Mouse (Mus musculus) midbrain, embryonic 11.5 days (tissue): ENCODE results near the gene Gm21258. TPM values are rescaled to one million over a fixed set of nuclear protein-coding genes. Genes with fewer than 3 reads are reported as not detected.
"Not testable (repeated sequence)": the region's sequence is repeated elsewhere in the genome, so short reads cannot be mapped to it uniquely, and the experiment has no call there.

Experiments used
- ATAC-seq: fragments of 200-750 bp; cut with Nextera tagmentation; 2 replicates; pipeline ENCODE4 v1.8.0; 2017; ENCODE audit warnings: moderate TSS enrichment, moderate library complexity; ENCODE audit not compliant: low FRiP score
- DNase-seq: peaks from one replicate; pipeline ENCODE4 v3.0.0; 2015; ENCODE audit warnings: low spot score; ENCODE audit errors: missing footprints
- H3K27ac ChIP-seq: fragments of 300-500 bp; sonication (generic); 2 replicates; pipeline ENCODE4 v1.5.1; 2014; ENCODE audit warnings: low read depth, low read length
- H3K27me3 ChIP-seq: fragments of 300-500 bp; sonication (generic); 2 replicates; pipeline ENCODE4 v1.6.1; 2014; ENCODE audit warnings: mild to moderate bottlenecking, low read length, moderate library complexity, mixed read lengths; ENCODE audit not compliant: control insufficient read depth, insufficient read depth
- H3K36me3 ChIP-seq: fragments of 300-500 bp; sonication (generic); 2 replicates; pipeline ENCODE4 v1.6.1; 2014; ENCODE audit warnings: mild to moderate bottlenecking, low read length, moderate library complexity, mixed read lengths; ENCODE audit not compliant: control insufficient read depth, insufficient read depth
- H3K4me1 ChIP-seq: fragments of 300-500 bp; sonication (generic); 2 replicates; pipeline ENCODE4 v1.6.1; 2014; ENCODE audit warnings: low read length; ENCODE audit not compliant: control insufficient read depth, insufficient read depth
- H3K4me2 ChIP-seq: fragments of 300-500 bp; sonication (generic); 2 replicates; pipeline ENCODE4 v1.6.1; 2014; ENCODE audit warnings: mild to moderate bottlenecking, moderate library complexity
- H3K4me3 ChIP-seq: fragments of 300-500 bp; sonication (generic); 2 replicates; pipeline ENCODE4 v1.5.1; 2014; ENCODE audit warnings: low read depth, low read length
- H3K9ac ChIP-seq: fragments of 300-500 bp; sonication (generic); 2 replicates; pipeline ENCODE4 v1.6.1; 2014; ENCODE audit warnings: low read length
- H3K9me3 ChIP-seq: fragments of 300-500 bp; sonication (generic); 2 replicates; pipeline ENCODE4 v1.6.1; 2016; ENCODE audit warnings: low read length; ENCODE audit not compliant: control insufficient read depth
- WGBS: fragments of 180-500 bp; shearing (Covaris S2); extraction: QIAGEN DNeasy Blood & Tissue Kit; methylation state at CpG from one replicate; pipeline ENCODE4 v1.1.7; 2014; 5-methylcytosine and 5-hydroxymethylcytosine counted together
- polyA plus RNA-seq: library from polyadenylated mRNA; unstranded; fragments of >200 nt; fragmentation: Nextera tagmentation; extraction: Ambion mirVana; gene quantifications from 2 replicates; pipeline ENCODE4 v1.2.1, GENCODE M21; 2014

The Gm21258 gene
- polyA plus RNA-seq, result not detected in 2 replicates

DNA sequence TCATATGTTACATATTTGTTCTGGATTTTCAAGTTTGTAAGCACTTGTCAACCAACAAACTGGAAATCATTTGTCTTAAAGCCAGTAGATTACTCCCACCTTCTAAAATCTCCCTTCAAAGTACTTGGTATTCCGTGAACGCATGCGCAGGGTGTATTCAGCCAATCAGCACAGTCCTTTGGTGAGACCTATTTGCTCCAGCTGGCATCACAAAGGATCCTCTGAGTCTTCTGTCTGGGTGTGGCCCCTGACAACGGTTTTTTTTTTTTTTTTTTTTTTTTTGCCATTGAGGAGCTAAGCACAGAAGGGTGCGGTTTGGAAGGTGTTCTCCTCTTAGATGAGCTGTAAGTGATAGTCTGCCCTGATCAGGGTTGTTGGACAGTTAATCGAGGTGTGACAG lies at the start of gene Gm21258:
Gene Gm21258 (plus strand): TSS at position 301 of the 400 bp plus-strand sequence.
- not testable (repeated sequence) for DNase-seq, H3K4me1 ChIP-seq, ATAC-seq, H3K36me3 ChIP-seq, H3K27ac ChIP-seq, H3K9me3 ChIP-seq, H3K9ac ChIP-seq, H3K4me3 ChIP-seq, H3K27me3 ChIP-seq, H3K4me2 ChIP-seq
- no CpG with 5 or more reads among the region's 6 CpGs for WGBS
